Mouse (Mus musculus): ENCODE measurements around the gene Zgpat. TPM values are rescaled to one million over a fixed set of nuclear protein-coding genes. Genes with fewer than 3 reads are reported as not detected.

The Zgpat gene
- polyA plus RNA-seq, 1 experiment from 2014 or later = 61.6 TPM

DNA sequence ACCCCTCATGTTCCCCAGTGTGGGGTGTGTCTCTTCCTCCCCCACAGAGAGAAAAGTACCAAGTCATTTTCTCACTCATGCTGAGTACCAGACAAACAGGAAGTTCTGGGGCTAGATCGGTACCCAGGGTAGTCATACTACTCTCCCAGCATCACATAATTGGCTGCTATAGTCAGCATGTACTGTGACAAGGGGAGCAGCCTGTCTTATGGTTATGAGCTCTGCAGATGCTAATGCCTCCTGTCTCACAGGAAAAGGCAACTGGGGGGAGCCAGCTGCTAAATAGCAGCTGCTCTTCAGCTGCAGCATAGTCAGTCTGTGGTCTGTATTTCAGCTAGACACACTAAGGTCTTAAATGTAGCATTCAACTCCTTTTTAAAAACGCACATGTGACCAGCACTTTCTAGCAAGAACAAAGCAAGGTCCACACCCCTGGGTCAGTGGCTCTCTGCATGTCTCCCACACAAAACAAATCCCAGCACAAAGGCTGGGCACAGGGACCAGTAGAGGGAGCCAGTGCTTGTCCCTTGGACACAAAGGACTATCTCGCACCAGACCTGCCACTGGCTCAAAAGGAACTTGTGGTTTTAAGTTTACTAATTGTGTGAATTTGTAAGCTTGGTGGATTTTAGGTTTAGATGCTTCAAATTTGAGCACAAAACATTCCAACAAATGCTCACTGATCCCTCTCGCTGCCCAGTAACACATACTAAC lies 46.2 kb downstream of the Zgpat start:
- H3K36me3 ChIP-seq = no peaks in the 10 kb centered on the region
- ATAC-seq (ENCODE audit: insufficient number of reproducible peaks, insufficient read depth, low FRiP score, low TSS enrichment) = 0 out of 2 replicates have a peak, but pooled peaks have one; percentile 64
- no peaks in the 10 kb centered on the region for H3K4me1 ChIP-seq
- H3K9me3 ChIP-seq = no peaks in the 10 kb centered on the region
- H3K9ac ChIP-seq = no peak overlapping the region
- no peak overlapping the region for H3K27ac ChIP-seq
- H3K4me3 ChIP-seq = no peak overlapping the region
- no peak overlapping the region for H3K4me2 ChIP-seq (replicated peaks)
- H3K27me3 ChIP-seq = no peaks in the 10 kb centered on the region
- WGBS = 49% methylated on average over 4 of the region's 4 CpGs

DNA sequence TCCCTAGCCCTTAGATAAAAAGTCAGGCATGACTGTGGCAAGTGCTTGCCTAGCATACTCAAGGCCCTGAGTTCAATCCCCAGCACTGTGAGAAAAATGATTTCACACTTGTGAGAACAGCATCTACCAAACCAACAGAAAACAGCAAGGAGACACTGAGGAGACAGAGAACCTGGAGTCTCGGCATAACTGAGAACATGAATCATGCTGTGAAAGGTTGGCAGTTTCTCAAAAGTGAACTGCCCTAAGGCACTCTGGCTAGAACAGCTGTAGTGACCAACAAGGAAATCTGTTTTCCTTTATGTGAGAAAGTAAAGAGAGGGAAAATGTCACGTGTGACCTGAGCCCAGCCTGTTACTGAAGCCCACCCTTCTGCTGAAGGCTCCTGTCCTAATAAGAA lies 48.4 kb downstream of the Zgpat start:
- 17% methylated on average over 2 of the region's 2 CpGs for WGBS
- ATAC-seq (ENCODE audit: insufficient number of reproducible peaks, insufficient read depth, low FRiP score, low TSS enrichment) = no peak
- H3K4me2 ChIP-seq (replicated peaks) = no peak overlapping the region
- H3K9me3 ChIP-seq = no peaks in the 10 kb centered on the region
- no peak overlapping the region for H3K27ac ChIP-seq
- no peak overlapping the region for H3K9ac ChIP-seq
- no peaks in the 10 kb centered on the region for H3K27me3 ChIP-seq
- H3K4me3 ChIP-seq = no peak overlapping the region
- H3K4me1 ChIP-seq = no peaks in the 10 kb centered on the region
- H3K36me3 ChIP-seq = no peaks in the 10 kb centered on the region

DNA sequence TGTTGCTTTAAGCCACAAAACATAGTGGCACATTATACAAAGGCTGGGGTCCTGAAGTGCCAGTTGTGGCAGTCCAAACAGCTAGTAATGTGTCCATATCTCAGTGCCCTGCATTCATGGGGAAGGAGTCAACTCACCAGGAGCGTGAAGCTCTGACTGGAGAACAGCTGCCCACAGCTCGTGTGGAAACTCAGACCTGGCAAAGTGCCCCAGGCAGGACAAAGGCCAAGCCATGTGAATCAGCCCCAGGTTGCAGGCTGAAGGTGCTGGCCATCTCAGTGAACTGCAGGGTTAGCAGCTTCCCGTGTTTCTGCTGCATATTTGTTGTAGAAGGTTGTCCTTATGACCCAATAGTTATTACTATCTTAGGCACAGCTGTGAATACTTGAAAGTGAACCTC lies 51.2 kb downstream of the Zgpat start:
- Histone ChIP-seq H3K9me3 (no peaks in the 10 kb centered on the region), H3K4me2 (replicated peaks) (no peak overlapping the region), H3K4me1 (peaks cover 2% of the 10 kb centered on the region; the same call in 1 of the 2 replicates), H3K4me3 (no peak overlapping the region), H3K27ac (no peak overlapping the region), H3K36me3 (no peaks in the 10 kb centered on the region), H3K9ac (no peak overlapping the region), H3K27me3 (no peaks in the 10 kb centered on the region)
- no peak for ATAC-seq (ENCODE audit: insufficient number of reproducible peaks, insufficient read depth, low FRiP score, low TSS enrichment)
- WGBS = 61% methylated on average over 3 of the region's 3 CpGs

DNA sequence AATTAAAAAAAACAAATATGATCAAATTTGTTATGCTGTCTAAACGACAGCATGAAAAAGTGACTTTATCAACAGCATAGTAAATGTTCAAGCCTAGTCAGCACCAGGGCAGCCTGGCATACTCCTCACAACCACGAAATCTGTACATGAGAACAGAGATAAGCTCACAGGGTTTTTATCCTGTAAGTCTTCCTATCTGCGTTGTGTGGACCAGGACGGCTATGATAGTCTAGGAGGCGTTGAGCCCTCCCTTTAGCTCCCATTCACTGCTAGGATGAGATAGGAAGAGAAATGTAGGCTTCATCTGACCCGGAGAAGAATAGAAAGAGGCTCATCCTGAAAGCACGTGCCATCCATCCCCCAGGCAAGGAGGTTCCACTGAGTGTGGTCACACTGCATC lies 54.6 kb downstream of the Zgpat start:
- Histone ChIP-seq H3K4me1 (peaks cover 2% of the 10 kb centered on the region; the same call in 1 of the 2 replicates), H3K4me2 (replicated peaks) (no peak overlapping the region), H3K27ac (no peak overlapping the region), H3K9ac (no peak overlapping the region), H3K36me3 (0 out of 2 replicates have a peak, but pooled peaks cover 10% of the 10 kb centered on the region), H3K9me3 (no peaks in the 10 kb centered on the region), H3K4me3 (no peak overlapping the region), H3K27me3 (no peaks in the 10 kb centered on the region)
- 75% methylated on average over 7 of the region's 7 CpGs for WGBS
- ATAC-seq (ENCODE audit: insufficient number of reproducible peaks, insufficient read depth, low FRiP score, low TSS enrichment) = no peak

DNA sequence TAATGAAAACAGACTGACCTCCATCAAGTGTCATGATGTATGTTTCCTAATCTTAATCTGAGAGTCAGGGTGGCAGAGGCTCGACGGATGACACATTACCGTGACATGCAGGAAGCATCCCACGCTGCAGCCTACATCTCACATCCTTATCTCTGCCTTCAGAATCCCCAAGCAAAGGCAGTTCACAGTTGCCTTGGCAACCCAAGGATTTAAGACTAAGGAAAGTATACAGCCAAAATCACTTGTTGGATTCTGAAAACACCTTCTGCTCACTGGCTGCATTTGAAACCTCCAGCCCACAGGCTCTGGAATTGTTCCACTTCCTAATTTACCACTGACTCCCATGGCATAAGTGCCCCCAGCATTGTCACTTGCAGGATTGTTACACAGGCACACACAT lies 55.7 kb downstream of the Zgpat start:
- ATAC-seq (ENCODE audit: insufficient number of reproducible peaks, insufficient read depth, low FRiP score, low TSS enrichment) = no peak
- 0 out of 2 replicates have a peak, but pooled peaks cover 10% of the 10 kb centered on the region for H3K36me3 ChIP-seq
- H3K4me1 ChIP-seq = peaks cover 2% of the 10 kb centered on the region; the same call in 1 of the 2 replicates
- H3K9me3 ChIP-seq = no peaks in the 10 kb centered on the region
- no peak overlapping the region for H3K4me2 ChIP-seq (replicated peaks)
- no peak overlapping the region for H3K4me3 ChIP-seq
- H3K27me3 ChIP-seq = no peaks in the 10 kb centered on the region
- 92% methylated on average over 4 of the region's 4 CpGs for WGBS
- H3K27ac ChIP-seq = no peak overlapping the region
- no peak overlapping the region for H3K9ac ChIP-seq

DNA sequence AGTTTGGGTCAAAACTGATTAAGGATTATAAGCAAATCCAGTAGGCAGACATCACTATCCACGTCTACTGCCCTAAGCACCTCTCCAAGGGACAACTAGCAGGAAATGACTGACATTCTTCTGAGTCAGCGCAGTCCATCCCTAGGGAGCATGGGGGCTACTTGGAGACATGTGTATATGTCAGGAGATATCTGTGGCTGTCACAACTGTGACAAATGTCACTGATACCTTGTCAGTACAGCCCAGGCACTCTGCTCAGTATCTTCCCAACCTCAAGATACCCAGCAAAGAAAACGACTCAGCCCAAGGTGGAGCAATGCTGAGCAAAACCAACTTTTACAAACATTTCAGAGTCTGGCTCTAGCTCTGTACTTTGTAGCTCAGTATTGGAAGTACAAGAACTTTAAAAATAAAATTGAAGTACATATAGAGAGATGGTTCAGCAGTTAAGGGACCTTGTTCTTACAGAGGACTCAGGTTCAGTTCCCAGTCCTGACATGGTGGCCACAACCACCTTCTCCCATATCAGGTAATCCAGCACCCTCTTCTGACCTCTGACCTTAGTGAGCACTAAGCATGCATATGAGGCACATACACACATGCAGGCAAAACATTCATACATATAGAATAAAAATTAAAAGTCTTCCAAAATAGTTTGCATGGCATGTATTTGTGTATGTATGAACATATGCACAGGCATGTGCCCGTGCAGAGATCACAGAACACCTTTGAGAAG lies 56.3 kb downstream of the Zgpat start:
- peaks cover 2% of the 10 kb centered on the region; the same call in 1 of the 2 replicates for H3K4me1 ChIP-seq
- no peak overlapping the region for H3K4me3 ChIP-seq
- WGBS = 67% methylated on average over 4 of the region's 4 CpGs
- no peaks in the 10 kb centered on the region for H3K9me3 ChIP-seq
- H3K36me3 ChIP-seq = 0 out of 2 replicates have a peak, but pooled peaks cover 10% of the 10 kb centered on the region
- no peaks in the 10 kb centered on the region for H3K27me3 ChIP-seq
- H3K27ac ChIP-seq = no peak overlapping the region
- H3K4me2 ChIP-seq (replicated peaks) = no peak overlapping the region
- no peak for ATAC-seq (ENCODE audit: insufficient number of reproducible peaks, insufficient read depth, low FRiP score, low TSS enrichment)
- no peak overlapping the region for H3K9ac ChIP-seq

DNA sequence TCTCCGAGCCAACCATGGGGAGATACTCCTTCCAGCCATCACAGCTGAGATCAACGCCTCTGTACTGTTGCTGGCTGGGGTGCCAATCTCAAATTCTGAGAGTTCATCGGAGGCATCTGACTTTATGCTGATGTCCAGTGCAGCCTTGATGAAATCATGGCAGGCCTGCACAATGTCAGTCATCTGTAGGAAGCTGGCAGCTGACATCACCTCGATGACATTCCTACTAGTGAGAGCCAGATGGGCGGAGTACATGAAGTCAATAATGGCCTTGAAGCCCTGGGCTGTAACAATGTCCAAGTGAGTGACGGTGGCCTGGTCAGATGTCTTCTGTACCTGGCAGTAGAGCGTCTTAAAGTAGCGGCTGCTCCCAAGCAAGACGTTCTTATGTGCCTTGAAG lies 59.1 kb downstream of the Zgpat start:
- H3K4me2 ChIP-seq (replicated peaks) = no peak overlapping the region
- H3K4me3 ChIP-seq = no peak overlapping the region
- H3K9me3 ChIP-seq = no peaks in the 10 kb centered on the region
- no peak overlapping the region for H3K27ac ChIP-seq
- 0 out of 2 replicates have a peak, but pooled peaks cover 10% of the 10 kb centered on the region for H3K36me3 ChIP-seq
- H3K9ac ChIP-seq = no peak overlapping the region
- WGBS = 89% methylated on average over 9 of the region's 9 CpGs
- no peaks in the 10 kb centered on the region for H3K27me3 ChIP-seq
- no peak for ATAC-seq (ENCODE audit: insufficient number of reproducible peaks, insufficient read depth, low FRiP score, low TSS enrichment)
- H3K4me1 ChIP-seq = no peaks in the 10 kb centered on the region

Other genes starting within 250 kb of the Zgpat start
- gene Kcnq2, start 229.6 kb upstream of the Zgpat start, polyA plus RNA-seq (2016; fragmentation: Nextera tagmentation; extraction: Ambion mirVana) = 2.8 and 4.9 TPM in 2 replicates
- 0.22 and 0.42 TPM in 2 replicates for gene Eef1a2, start 207.9 kb upstream of the Zgpat start, polyA plus RNA-seq (2016; fragmentation: Nextera tagmentation; extraction: Ambion mirVana)
- gene Ppdpf, start 177.7 kb upstream of the Zgpat start, polyA plus RNA-seq (2016; fragmentation: Nextera tagmentation; extraction: Ambion mirVana) = 458 and 495 TPM in 2 replicates
- not detected in 2 replicates for gene Ptk6, start 162.1 kb upstream of the Zgpat start, polyA plus RNA-seq (2016; fragmentation: Nextera tagmentation; extraction: Ambion mirVana)
- 0.12 TPM in 1 of 2 replicates, not detected in the other for gene Srms, start 151.7 kb upstream of the Zgpat start, polyA plus RNA-seq (2016; fragmentation: Nextera tagmentation; extraction: Ambion mirVana)
- gene Fndc11, start 144.9 kb upstream of the Zgpat start, polyA plus RNA-seq (2016; fragmentation: Nextera tagmentation; extraction: Ambion mirVana) = 0.14 and 0.39 TPM in 2 replicates
- 1.0 and 1.3 TPM in 2 replicates for gene Helz2, start 122.9 kb upstream of the Zgpat start, polyA plus RNA-seq (2016; fragmentation: Nextera tagmentation; extraction: Ambion mirVana)
- gene Gmeb2, start 76.9 kb upstream of the Zgpat start, polyA plus RNA-seq (2016; fragmentation: Nextera tagmentation; extraction: Ambion mirVana) = 19.7 and 20.3 TPM in 2 replicates
- 57.3 and 91.3 TPM in 2 replicates for gene Stmn3, start 50.4 kb upstream of the Zgpat start, polyA plus RNA-seq (2016; fragmentation: Nextera tagmentation; extraction: Ambion mirVana)
- gene Rtel1, start 45.2 kb upstream of the Zgpat start, polyA plus RNA-seq (2016; fragmentation: Nextera tagmentation; extraction: Ambion mirVana) = 54.0 and 62.4 TPM in 2 replicates
- 73.3 and 77.5 TPM in 2 replicates for gene Arfrp1, start 476 bp downstream of the Zgpat start, polyA plus RNA-seq (2016; fragmentation: Nextera tagmentation; extraction: Ambion mirVana)
- gene Lime1, start 15.2 kb downstream of the Zgpat start, polyA plus RNA-seq (2016; fragmentation: Nextera tagmentation; extraction: Ambion mirVana) = 29.2 and 36.5 TPM in 2 replicates
- gene Zbtb46, start 94.5 kb downstream of the Zgpat start, polyA plus RNA-seq (2016; fragmentation: Nextera tagmentation; extraction: Ambion mirVana) = 9.2 and 9.6 TPM in 2 replicates
- 0.09 and 0.20 TPM in 2 replicates for gene Abhd16b, start 128.3 kb downstream of the Zgpat start, polyA plus RNA-seq (2016; fragmentation: Nextera tagmentation; extraction: Ambion mirVana)
- gene Tpd52l2, start 132.2 kb downstream of the Zgpat start, polyA plus RNA-seq (2016; fragmentation: Nextera tagmentation; extraction: Ambion mirVana) = 160 and 163 TPM in 2 replicates
- gene Dnajc5, start 155.6 kb downstream of the Zgpat start, polyA plus RNA-seq (2016; fragmentation: Nextera tagmentation; extraction: Ambion mirVana) = 93.9 and 103 TPM in 2 replicates
- gene Uckl1, start 220.0 kb downstream of the Zgpat start, polyA plus RNA-seq (2016; fragmentation: Nextera tagmentation; extraction: Ambion mirVana) = 39.0 and 45.1 TPM in 2 replicates
- 74.4 and 74.8 TPM in 2 replicates for gene Prpf6, start 226.9 kb downstream of the Zgpat start, polyA plus RNA-seq (2016; fragmentation: Nextera tagmentation; extraction: Ambion mirVana)
- gene Zfp512b, start 227.9 kb downstream of the Zgpat start, polyA plus RNA-seq (2016; fragmentation: Nextera tagmentation; extraction: Ambion mirVana) = 95.3 and 101 TPM in 2 replicates
- gene Samd10, start 234.3 kb downstream of the Zgpat start, polyA plus RNA-seq (2016; fragmentation: Nextera tagmentation; extraction: Ambion mirVana) = 16.4 and 17.9 TPM in 2 replicates

Data from embryonic facial prominence, embryonic 12.5 days (tissue).